ENCODE assay signal across 8 mouse cellular contexts in genomic region chr10:81575208-81575631, GRCm38 (mm10). TPM values are rescaled to one million over a fixed set of nuclear protein-coding genes. Genes with fewer than 3 reads are reported as not detected.
A peak's percentile ranks its signal among the peaks of the same experiment; 100 is the strongest.
DNase-seq lines count a peak whose midpoint lies in the region; ATAC-seq and TF ChIP-seq lines count a peak whose summit lies in the region.

No protein-coding gene starts in this region.

- under 1% methylated on average over 27 of the region's 30 CpGs for WGBS in limb, embryonic 13.5 days
- under 1% methylated on average over 30 of the region's 30 CpGs for WGBS in neural tube, embryonic 11.5 days

- peak overlapping the region; percentile 71 for H3ac ChIP-seq in C2C12 (ENCODE audit: control insufficient read depth, insufficient read length, low read depth)

- H3K4me3 ChIP-seq in C2C12 (ENCODE audit: insufficient read depth, poor library complexity, severe bottlenecking), result peak overlapping the region; percentile 49
- H3K4me3 ChIP-seq in limb, embryonic 13.5 days, result peak overlapping the region; percentile 71
- H3K4me3 ChIP-seq in neural tube, embryonic 11.5 days (ENCODE audit: low read depth, low read length), result peak overlapping the region; percentile 41

- ATAC-seq in cerebellum, adult (ENCODE audit: insufficient number of reproducible peaks, low FRiP score, low TSS enrichment), result 0 out of 2 replicates have a peak, but pooled peaks have one; percentile 5
- ATAC-seq in limb, embryonic 13.5 days (ENCODE audit: low FRiP score, low read depth), result no peak
- no peak for ATAC-seq in neural tube, embryonic 11.5 days (ENCODE audit: insufficient read depth, low FRiP score, low TSS enrichment)

- H3K27me3 ChIP-seq in C2C12 (ENCODE audit: control insufficient read depth, insufficient read depth, insufficient read length), result no peaks in the 10 kb centered on the region
- peaks cover 38% of the 10 kb centered on the region for H3K27me3 ChIP-seq in limb, embryonic 13.5 days
- peaks cover 46% of the 10 kb centered on the region for H3K27me3 ChIP-seq in neural tube, embryonic 11.5 days (ENCODE audit: control insufficient read depth, insufficient read depth, low read length)

- no peak for TF ChIP-seq CTCF in C2C12 (IDR thresholded peaks at IDR 0.05; ENCODE audit: control insufficient read depth, insufficient read depth, insufficient read length)

- peak overlapping the region; percentile 40; the same call in 1 of the 2 replicates for H3K27ac ChIP-seq in limb, embryonic 13.5 days
- H3K27ac ChIP-seq in neural tube, embryonic 11.5 days (ENCODE audit: low read depth, low read length), result no peak overlapping the region

- no peaks in the 10 kb centered on the region for H3K79me2 ChIP-seq in C2C12 (ENCODE audit: control insufficient read depth, insufficient read depth)

- H3K36me3 ChIP-seq in C2C12 (ENCODE audit: control insufficient read depth, insufficient read depth), result no peaks in the 10 kb centered on the region
- H3K36me3 ChIP-seq in limb, embryonic 13.5 days, result peaks cover 13% of the 10 kb centered on the region; the same call in 1 of the 2 replicates
- H3K36me3 ChIP-seq in neural tube, embryonic 11.5 days (ENCODE audit: control insufficient read depth, insufficient read depth, low read length), result no peaks in the 10 kb centered on the region

- H3K9me3 ChIP-seq in limb, embryonic 13.5 days, result no peaks in the 10 kb centered on the region
- H3K9me3 ChIP-seq in neural tube, embryonic 11.5 days (ENCODE audit: control insufficient read depth, low read length), result no peaks in the 10 kb centered on the region

- H3K4me1 ChIP-seq in limb, embryonic 13.5 days, result peaks cover 68% of the 10 kb centered on the region
- peaks cover 21% of the 10 kb centered on the region for H3K4me1 ChIP-seq in neural tube, embryonic 11.5 days (ENCODE audit: control insufficient read depth, insufficient read depth, low read length)

- no peaks in the 10 kb centered on the region for H3K79me3 ChIP-seq in C2C12 (ENCODE audit: low read depth)

- peak overlapping the region; percentile 76 for H3K9ac ChIP-seq in limb, embryonic 13.5 days
- peak overlapping the region; percentile 56 for H3K9ac ChIP-seq in neural tube, embryonic 11.5 days (ENCODE audit: low read length)

- peak overlapping the region; percentile 90 for H3K4me2 ChIP-seq in limb, embryonic 13.5 days (replicated peaks)
- H3K4me2 ChIP-seq in neural tube, embryonic 11.5 days (ENCODE audit: low read depth), result peak overlapping the region; percentile 65

- intact Hi-C loops in heart, postnatal 10 days (cut with DNase I), result no loop called here

- no peak for DNase-seq in cerebellum, postnatal 4 days (ENCODE audit: low spot score in 2 of 2)
- peak; percentile 61 to 70 for DNase-seq in cerebellum, postnatal 36 days
- DNase-seq in heart, postnatal 10 days, result peak; percentile 54 to 62
- peak; percentile 51 for DNase-seq in neural tube, embryonic 11.5 days (ENCODE audit: low spot score)
- DNase-seq in c-Kit-positive CD71-positive TER-119-positive erythroid progenitor cells, embryonic 14.5 days (ENCODE audit: low spot score), result no peak

TF ChIP-seq in C2C12, 6 proteins besides CTCF, POLR2A, EP300 and RAD21:
- TF ChIP-seq USF1 (IDR thresholded peaks at IDR 0.05; ENCODE audit: low read depth), result no peak
- TF ChIP-seq MAX (IDR thresholded peaks at IDR 0.05), result no peak
- no peak for TF ChIP-seq FOSL1 (IDR thresholded peaks at IDR 0.05; ENCODE audit: insufficient read depth, low read length, poor library complexity, severe bottlenecking)
- no peak for TF ChIP-seq MYOG (IDR thresholded peaks at IDR 0.05; ENCODE audit: control insufficient read depth, extremely low read depth, insufficient read length)
- no peak for TF ChIP-seq CEBPB (IDR thresholded peaks at IDR 0.05; ENCODE audit: low read depth)
- no peak for TF ChIP-seq MYOD1 (IDR thresholded peaks at IDR 0.05; ENCODE audit: control insufficient read depth, insufficient read length, low read depth)

RNA-seq across cellular contexts. Expression of gene Tle2, which starts 0.9 kb away (rescaled TPM):
- 7.1 TPM for polyA plus RNA-seq in C2C12 (2012; fragmentation: generic; extraction: Trizol)
- 10 to 100 TPM in 1 of 2 experiments, 1 to 10 TPM in 1; 8.1 to 11.2 TPM for total RNA-seq in heart, postnatal 10 days (2021)
- 68.8 and 69.8 TPM in 2 replicates for polyA plus RNA-seq in limb, embryonic 13.5 days (2015; fragmentation: Nextera tagmentation; extraction: Ambion mirVana)
- polyA plus RNA-seq in neural tube, embryonic 11.5 days (2014; fragmentation: Nextera tagmentation; extraction: Ambion mirVana), result 7.0 and 7.3 TPM in 2 replicates

RNA-seq across cellular contexts. Expression of gene Aes, which starts 15.9 kb away (rescaled TPM):
- 532 TPM for polyA plus RNA-seq in C2C12 (2012; fragmentation: generic; extraction: Trizol)
- total RNA-seq in heart, postnatal 10 days (2021), result 100 to 1,000 TPM; 867 to 890 TPM
- 477 and 492 TPM in 2 replicates for polyA plus RNA-seq in limb, embryonic 13.5 days (2015; fragmentation: Nextera tagmentation; extraction: Ambion mirVana)
- 266 and 278 TPM in 2 replicates for polyA plus RNA-seq in neural tube, embryonic 11.5 days (2014; fragmentation: Nextera tagmentation; extraction: Ambion mirVana)

RNA-seq across cellular contexts. Expression of gene Tle6, which starts 25.7 kb away (rescaled TPM):
- 8.6 TPM for polyA plus RNA-seq in C2C12 (2012; fragmentation: generic; extraction: Trizol)
- 10 to 100 TPM; 10.2 to 11.1 TPM for total RNA-seq in heart, postnatal 10 days (2021)
- polyA plus RNA-seq in limb, embryonic 13.5 days (2015; fragmentation: Nextera tagmentation; extraction: Ambion mirVana), result 13.8 and 18.4 TPM in 2 replicates
- polyA plus RNA-seq in neural tube, embryonic 11.5 days (2014; fragmentation: Nextera tagmentation; extraction: Ambion mirVana), result 6.4 and 7.0 TPM in 2 replicates

RNA-seq across cellular contexts. Expression of gene Gna11, which starts 30.2 kb away (rescaled TPM):
- 77.6 TPM for polyA plus RNA-seq in C2C12 (2012; fragmentation: generic; extraction: Trizol)
- 10 to 100 TPM; 59.2 to 60.6 TPM for total RNA-seq in heart, postnatal 10 days (2021)
- polyA plus RNA-seq in limb, embryonic 13.5 days (2015; fragmentation: Nextera tagmentation; extraction: Ambion mirVana), result 89.8 and 89.9 TPM in 2 replicates
- polyA plus RNA-seq in neural tube, embryonic 11.5 days (2014; fragmentation: Nextera tagmentation; extraction: Ambion mirVana), result 74.6 and 78.8 TPM in 2 replicates

RNA-seq across cellular contexts. Expression of gene BC025920, which starts 30.9 kb away (rescaled TPM):
- polyA plus RNA-seq in C2C12 (2012; fragmentation: generic; extraction: Trizol), result 0.25 TPM
- total RNA-seq in heart, postnatal 10 days (2021), result 1 to 10 TPM; 1.3 to 1.4 TPM
- 1.3 and 1.5 TPM in 2 replicates for polyA plus RNA-seq in limb, embryonic 13.5 days (2015; fragmentation: Nextera tagmentation; extraction: Ambion mirVana)
- 0.43 and 0.80 TPM in 2 replicates for polyA plus RNA-seq in neural tube, embryonic 11.5 days (2014; fragmentation: Nextera tagmentation; extraction: Ambion mirVana)

Comparison
In these comparisons a context has a peak if more than half of its experiments do, and no peak if none do; other contexts are left out.
1. DNase-seq: peak in cerebellum, postnatal 36 days (2 of 2), heart, postnatal 10 days (2 of 2) and neural tube, embryonic 11.5 days (single experiment); none in cerebellum, postnatal 4 days (0 of 2) and c-Kit-positive CD71-positive TER-119-positive erythroid progenitor cells, embryonic 14.5 days (single experiment).
2. Peak in every context shown above with its lines, with median percentiles within 50 percentile points of each other: H3K4me3 ChIP-seq.